Mouse (Mus musculus) myocyte (in vitro differentiated cells): Measurements from ENCODE around the gene Nr4a1.
A peak's percentile ranks its signal among the peaks of the same experiment; 100 is the strongest.

Experiments
- E2F4 ChIP-seq: IDR thresholded peaks from one replicate; pipeline ENCODE4 v1.6.1; 2011; ENCODE audit warnings: mild to moderate bottlenecking, control low read depth, moderate library complexity; ENCODE audit not compliant: insufficient read depth
- MAX ChIP-seq: IDR thresholded peaks from one replicate; pipeline ENCODE4 v1.6.1; 2011; ENCODE audit warnings: low read depth, mild to moderate bottlenecking, control low read depth
- MYOD1 ChIP-seq, 3 experiments: IDR thresholded peaks; one replicate each; pipeline ENCODE4 v1.6.1; 2011; ENCODE audit warnings: control low read depth in 2 of 3, low read depth in 2 of 3, mild to moderate bottlenecking in 2 of 3, moderate library complexity in 1 of 3; ENCODE audit not compliant: insufficient read length in 2 of 3, control insufficient read depth in 1 of 3
- MYOG ChIP-seq, 3 experiments: IDR thresholded peaks; one replicate each; pipeline ENCODE4 v1.6.1; 2011; ENCODE audit warnings: control low read depth in 2 of 3, low read depth in 2 of 3, mild to moderate bottlenecking in 2 of 3; ENCODE audit not compliant: insufficient read length in 2 of 3, control insufficient read depth in 1 of 3, insufficient read depth in 1 of 3
- POLR2A ChIP-seq: IDR thresholded peaks from one replicate; pipeline ENCODE4 v1.6.1; 2011; ENCODE audit warnings: low read depth, mild to moderate bottlenecking, control low read depth, moderate library complexity; ENCODE audit not compliant: insufficient read length
- SRF ChIP-seq: IDR thresholded peaks from one replicate; pipeline ENCODE4 v1.6.1; 2011; ENCODE audit warnings: low read depth; ENCODE audit not compliant: control insufficient read depth, insufficient read length
- TCF12 ChIP-seq: IDR thresholded peaks from one replicate; pipeline ENCODE4 v1.6.1; 2011; ENCODE audit warnings: mild to moderate bottlenecking, control low read depth; ENCODE audit not compliant: poor library complexity, insufficient read depth, severe bottlenecking
- USF1 ChIP-seq: IDR thresholded peaks from one replicate; pipeline ENCODE4 v1.6.1; 2011; ENCODE audit warnings: low read depth, mild to moderate bottlenecking, control low read depth, moderate library complexity

DNA sequence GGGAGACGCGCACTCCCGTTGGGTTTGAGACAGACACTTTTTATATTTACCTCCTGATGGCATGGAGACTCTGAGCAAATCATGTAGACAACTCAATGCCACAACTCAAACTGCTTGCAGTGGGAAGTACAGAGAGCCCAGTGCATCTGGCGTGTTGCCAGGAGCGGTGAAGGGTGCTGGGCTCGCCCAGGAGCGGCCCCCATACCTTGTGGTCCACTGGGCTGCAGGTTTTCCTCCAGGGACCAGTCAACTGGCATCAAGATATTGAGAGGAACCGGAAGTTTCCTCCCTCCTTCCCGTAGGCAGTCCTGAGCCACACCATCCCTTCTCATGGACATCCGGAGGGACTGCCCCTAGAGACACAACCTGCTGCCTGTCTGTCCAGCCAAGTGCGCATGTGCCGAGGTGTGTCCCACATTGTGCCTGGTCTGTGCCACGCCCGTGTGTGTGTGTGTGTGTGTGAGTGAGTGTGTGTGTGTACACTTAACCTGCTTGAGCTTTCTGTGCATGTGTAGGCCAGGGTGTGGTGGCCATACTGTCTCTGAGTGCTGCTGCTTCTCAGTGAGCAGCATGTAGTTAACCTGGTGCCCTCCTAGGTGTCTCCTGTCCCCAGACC, 43.0 kb upstream of the Nr4a1 start:
- no peak for TF ChIP-seq MAX
- TF ChIP-seq POLR2A = no peak
- peak in 1 of 3 experiments; percentile 26 for TF ChIP-seq MYOG (IDR thresholded peaks at IDR 0.05; ENCODE audit: control insufficient read depth in 1 of 3, insufficient read depth in 1 of 3, insufficient read length in 2 of 3, low read depth in 2 of 3)
- no peak for TF ChIP-seq USF1
- TF ChIP-seq TCF12 = no peak
- TF ChIP-seq SRF = no peak
- TF ChIP-seq MYOD1 (IDR thresholded peaks at IDR 0.05; ENCODE audit: control insufficient read depth in 1 of 3, insufficient read length in 2 of 3, low read depth in 2 of 3) = no peak
- no peak for TF ChIP-seq E2F4
